Mouse (Mus musculus): ENCODE data around the gene Cd82.

DNA sequence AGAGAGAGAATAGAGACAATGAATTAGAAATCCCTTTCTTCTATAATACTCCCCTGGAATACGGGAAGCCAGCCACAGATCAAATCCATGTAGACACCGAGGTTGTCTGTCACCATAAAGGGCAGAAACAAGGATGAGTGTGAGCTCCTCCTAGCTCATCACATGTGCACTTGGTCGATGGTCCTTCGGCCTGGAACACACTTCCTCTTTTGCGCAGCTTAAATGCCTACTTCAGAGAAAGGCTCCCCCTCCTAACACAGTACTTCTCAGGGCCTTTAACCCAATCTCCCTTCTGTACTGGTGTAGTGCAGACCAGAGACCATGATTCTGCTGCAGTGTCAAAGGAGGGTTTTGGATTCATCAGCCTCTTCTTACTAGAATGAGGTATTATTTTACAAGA lies 34.3 kb upstream of the Cd82 start:
- TF ChIP-seq POLR2A (IDR thresholded peaks at IDR 0.05; ENCODE audit: borderline replicate concordance, low read depth, low read length) = no peak
- TF ChIP-seq CTCF (IDR thresholded peaks at IDR 0.05; ENCODE audit: low read depth, low read length) = no peak
